Mouse (Mus musculus) urinary bladder, postnatal 4 days (tissue): ENCODE data around the gene Rps23.

Experiments
- DNase-seq, 2 experiments: peaks; one replicate each; pipeline ENCODE4 v3.0.0; 2021 to 2022; ENCODE audit warnings: low spot score in 2 of 2

Rps23 gene

GRCm38 (mm10) chr13:90933256-90933655, 10.5 kb downstream of the Rps23 start:
- DNase-seq, result no peak

- DNase-seq, result no peak
Observed at GRCm38 (mm10) chr13:90935852-90936251, 13.1 kb downstream of the Rps23 start.

- no peak for DNase-seq
Observed at GRCm38 (mm10) chr13:90939192-90939591, 16.4 kb downstream of the Rps23 start.

GRCm38 (mm10) chr13:90939600-90939999, 16.8 kb downstream of the Rps23 start:
- no peak for DNase-seq

GRCm38 (mm10) chr13:90958894-90959293, 36.1 kb downstream of the Rps23 start:
- no peak for DNase-seq

- DNase-seq, result no peak
Observed at GRCm38 (mm10) chr13:90960591-90960990, 37.8 kb downstream of the Rps23 start.

- no peak for DNase-seq
Observed at GRCm38 (mm10) chr13:90962836-90963760, 40.3 kb downstream of the Rps23 start.

GRCm38 (mm10) chr13:90964511-90964910, 41.8 kb downstream of the Rps23 start:
- no peak for DNase-seq

- DNase-seq, result no peak
Observed at GRCm38 (mm10) chr13:90965996-90966395, 43.2 kb downstream of the Rps23 start.

GRCm38 (mm10) chr13:90967422-90967821, 44.7 kb downstream of the Rps23 start:
- DNase-seq, result peak; percentile 69 to 75

GRCm38 (mm10) chr13:90968940-90969339, 46.2 kb downstream of the Rps23 start:
- DNase-seq, result no peak

GRCm38 (mm10) chr13:90970259-90971017, 47.7 kb downstream of the Rps23 start:
- DNase-seq, result no peak

- no peak for DNase-seq
Observed at GRCm38 (mm10) chr13:90973409-90973808, 50.7 kb downstream of the Rps23 start.
